10 mouse cellular contexts compared by ENCODE assay signal in the genomic region with DNA sequence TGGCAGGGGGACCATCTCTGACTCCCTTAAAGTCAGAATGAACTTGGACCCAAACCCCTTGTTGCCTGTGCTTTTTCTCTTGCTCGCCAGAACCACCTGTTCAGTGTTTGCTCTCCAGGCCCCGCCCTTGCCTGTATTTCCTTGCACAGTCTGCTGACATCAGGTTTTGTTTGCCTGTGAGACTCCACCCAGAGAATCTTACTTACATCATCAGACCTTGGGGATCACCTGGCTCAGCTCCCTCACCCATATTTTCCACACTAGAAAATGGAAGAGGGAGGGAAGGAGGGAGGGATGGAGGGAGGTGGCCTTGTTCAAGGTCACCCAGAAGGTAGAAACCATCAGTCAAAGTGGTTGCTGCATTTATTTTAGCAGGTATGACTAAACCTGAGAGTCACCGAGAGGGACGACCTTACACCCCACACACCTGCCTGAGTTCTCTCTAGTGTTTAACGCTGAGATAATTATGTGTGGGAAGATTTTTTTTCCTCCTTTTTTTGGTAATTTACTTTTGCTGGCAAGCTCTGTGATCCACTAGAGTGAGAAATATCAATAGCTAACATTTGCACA. TPM values are rescaled to one million over a fixed set of nuclear protein-coding genes. Genes with fewer than 3 reads are reported as not detected.
DNase-seq lines count a peak whose midpoint lies in the region; ATAC-seq and TF ChIP-seq lines count a peak whose summit lies in the region.
"Had no signal": no experiment of that assay in that cellular context is flagged by ENCODE, and none has a peak within 500 bp of the region (broad histone marks: within the 10 kb centered on the region; RNA-seq: fewer than 3 reads in every experiment).

No protein-coding gene starts in this region.

- TF ChIP-seq EP300 in stomach, postnatal 0 days (optimal IDR thresholded peaks at IDR 0.05): no peak

- ATAC-seq in stomach, postnatal 0 days (ENCODE audit: low FRiP score, low TSS enrichment): peak; percentile 94
- ATAC-seq: liver, postnatal 0 days had no signal

- H3K36me3 ChIP-seq in hindbrain, embryonic 10.5 days: no peaks in the 10 kb centered on the region
- no peaks in the 10 kb centered on the region for H3K36me3 ChIP-seq in stomach, postnatal 0 days (ENCODE audit: control insufficient read depth, insufficient read depth, low read length)

- no peak overlapping the region for H3K4me2 ChIP-seq in stomach, postnatal 0 days (replicated peaks; ENCODE audit: low read depth)

- H3K9me3 ChIP-seq in hindbrain, embryonic 10.5 days: no peaks in the 10 kb centered on the region
- H3K9me3 ChIP-seq in stomach, postnatal 0 days (ENCODE audit: control insufficient read depth, low read length): no peaks in the 10 kb centered on the region

- no peak for DNase-seq in left cerebral cortex, adult 2 months (ENCODE audit: extremely low spot score in 1 of 2, low spot score in 2 of 2)
- DNase-seq in left cerebral cortex, adult 9 months (ENCODE audit: low spot score in 2 of 2): no peak
- no peak for DNase-seq in hindbrain, embryonic 10.5 days (ENCODE audit: low spot score)
- DNase-seq in large intestine, adult 2 months (ENCODE audit: low read depth, low spot score): peak; percentile 70
- DNase-seq in stomach, postnatal 0 days (ENCODE audit: low spot score): peak; percentile 65
- no peak for DNase-seq in adrenal gland, postnatal 36 days
- DNase-seq in natural killer cell, adult 2 months (ENCODE audit: low spot score in 2 of 2): no peak
- DNase-seq: liver, postnatal 0 days; thymus, postnatal 14 days had no signal

- intact Hi-C loops in left cerebral cortex, adult 2 months (cut with DNase I): loop anchor here (2.0 kb wide), 1 partner anchor 43 kb away; no protein-coding TSS in a partner anchor

- H3K4me3 ChIP-seq in left cerebral cortex, adult 2 months: no peak overlapping the region
- no peak overlapping the region for H3K4me3 ChIP-seq in hindbrain, embryonic 10.5 days
- no peak overlapping the region for H3K4me3 ChIP-seq in stomach, postnatal 0 days (ENCODE audit: low read depth, low read length)

- H3K27me3 ChIP-seq in hindbrain, embryonic 10.5 days (ENCODE audit: insufficient read depth, poor library complexity, severe bottlenecking): no peaks in the 10 kb centered on the region
- H3K27me3 ChIP-seq in stomach, postnatal 0 days (ENCODE audit: control insufficient read depth, insufficient read depth, low read length): no peaks in the 10 kb centered on the region

- H3K9ac ChIP-seq in stomach, postnatal 0 days (ENCODE audit: low read length): no peak overlapping the region
- H3K9ac ChIP-seq: liver, postnatal 0 days had no signal

- no peak for TF ChIP-seq CTCF in left cerebral cortex, adult 2 months (IDR thresholded peaks at IDR 0.05)
- no peak for TF ChIP-seq CTCF in stomach, postnatal 0 days (IDR thresholded peaks at IDR 0.05; ENCODE audit: low read depth)

- H3K4me1 ChIP-seq in hindbrain, embryonic 10.5 days (replicated peaks): peaks cover 52% of the 10 kb centered on the region
- H3K4me1 ChIP-seq in stomach, postnatal 0 days (replicated peaks; ENCODE audit: control insufficient read depth, insufficient read depth): no peaks in the 10 kb centered on the region

- peak overlapping the region; percentile 88 for H3K27ac ChIP-seq in left cerebral cortex, adult 2 months
- peak overlapping the region; percentile 81 for H3K27ac ChIP-seq in hindbrain, embryonic 10.5 days
- no peak overlapping the region for H3K27ac ChIP-seq in stomach, postnatal 0 days (replicated peaks)

- WGBS in hindbrain, embryonic 10.5 days: 86% methylated on average over 5 of the region's 5 CpGs
- 34% methylated on average over 5 of the region's 5 CpGs for WGBS in large intestine, adult 2 months
- 40% methylated on average over 5 of the region's 5 CpGs for WGBS in stomach, postnatal 0 days

RNA-seq across cellular contexts. Expression of a gene that starts 7.4 kb away (rescaled TPM):
- total RNA-seq in left cerebral cortex, adult 2 months (2021): 100 to 1,000 TPM; 445 to 453 TPM
- polyA plus RNA-seq in hindbrain, embryonic 10.5 days (2016; fragmentation: Nextera tagmentation; extraction: Ambion mirVana): 4.6 and 4.7 TPM in 2 replicates
- polyA plus RNA-seq in large intestine, adult 2 months (2012; rRNA removed): 3.0 TPM in 2 replicates
- 4.5 and 4.7 TPM in 2 replicates for polyA plus RNA-seq in stomach, postnatal 0 days (2015; fragmentation: Nextera tagmentation; extraction: Ambion mirVana)
- total RNA-seq in adrenal gland, postnatal 36 days (2021): 10 to 100 TPM; 14.2 to 19.5 TPM
- total RNA-seq: hematopoietic stem cell, adult 5-6 weeks had no signal

Comparison
In these comparisons a context has a peak if more than half of its experiments do, and no peak if none do; other contexts are left out.
1. DNase-seq: peak in large intestine, adult 2 months (single experiment) and stomach, postnatal 0 days (single experiment); none in left cerebral cortex, adult 2 months (0 of 2), left cerebral cortex, adult 9 months (0 of 2), hindbrain, embryonic 10.5 days (single experiment), adrenal gland, postnatal 36 days (0 of 2) and natural killer cell, adult 2 months (0 of 2).